Mouse (Mus musculus) frontal cortex, postnatal 14 days (tissue): ENCODE measurements at regions not wholly inside any gene's neighbourhood (a gene's known extent, or its start where the extent isn't known, plus 50 kb on each side); places are given as distances from the start of the nearest gene placed in this dataset.

Source experiments
- DNase-seq, 2 experiments: peaks; one replicate each; pipeline ENCODE4 v3.0.0; 2022; ENCODE audit warnings: low spot score in 2 of 2

DNA sequence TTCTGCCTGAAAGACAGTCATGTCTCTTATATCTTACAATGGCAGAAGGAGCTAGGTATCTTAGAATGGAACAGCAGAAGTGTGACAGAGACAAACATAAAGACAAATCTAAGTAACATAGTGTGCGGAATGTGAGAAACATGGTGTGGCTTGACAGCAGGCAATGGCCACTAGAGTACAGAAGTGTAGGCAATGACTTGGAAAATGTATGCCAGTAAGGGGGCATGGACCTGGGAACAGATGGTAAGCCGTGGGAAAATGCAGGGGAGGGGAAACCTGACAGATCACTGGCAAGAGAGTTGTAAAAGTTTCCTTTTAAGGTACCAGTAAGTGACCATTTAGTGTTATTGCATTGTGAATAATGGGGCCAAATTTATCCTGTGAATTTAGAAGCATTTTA, 1238.0 kb upstream of the Slc7a12 start:
- DNase-seq: peak in 1 of 2 experiments; percentile 14

GRCm38 (mm10) chr3:13247537-13247936, 1233.0 kb upstream of the Slc7a12 start:
- no peak for DNase-seq

DNA sequence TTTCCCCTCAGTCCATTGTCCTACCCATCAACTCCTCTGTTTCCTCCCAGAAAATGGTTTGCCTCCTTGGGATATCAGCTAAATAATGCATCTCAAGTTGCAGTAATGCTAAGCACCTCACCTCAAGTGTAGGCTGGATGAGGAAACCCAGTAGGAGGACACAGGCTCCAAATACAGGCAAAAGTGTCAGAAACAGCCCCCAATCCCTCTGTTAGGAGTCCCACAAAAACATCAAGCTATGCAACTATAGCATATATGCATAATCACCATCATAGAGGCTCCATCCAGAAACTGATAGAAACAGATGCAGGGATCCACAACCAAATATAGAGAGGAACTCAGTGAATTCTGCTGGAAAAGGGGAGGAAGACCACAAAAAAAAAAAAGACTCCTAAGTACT, 1231.7 kb upstream of the Slc7a12 start:
- no peak for DNase-seq

DNA sequence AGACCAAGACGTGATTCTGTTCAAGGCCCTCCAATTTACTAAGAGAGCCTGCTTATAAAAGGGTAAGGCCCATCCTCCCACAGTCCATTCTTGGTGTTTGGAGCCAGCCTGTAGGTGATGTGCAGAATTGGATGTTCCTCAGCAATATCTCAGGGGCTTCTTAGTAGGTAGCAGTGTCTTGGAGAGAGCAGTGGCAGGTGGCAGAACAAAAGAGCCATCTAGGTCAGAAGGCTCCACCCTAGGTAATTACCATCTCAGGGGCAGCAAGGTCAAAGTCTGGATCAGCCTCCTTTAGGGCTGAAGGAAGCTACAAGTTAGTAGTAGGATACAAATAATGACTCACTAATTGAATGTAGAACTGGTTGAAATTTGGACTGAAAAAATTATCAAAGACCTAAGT, 1229.8 kb upstream of the Slc7a12 start:
- DNase-seq: no peak

DNA sequence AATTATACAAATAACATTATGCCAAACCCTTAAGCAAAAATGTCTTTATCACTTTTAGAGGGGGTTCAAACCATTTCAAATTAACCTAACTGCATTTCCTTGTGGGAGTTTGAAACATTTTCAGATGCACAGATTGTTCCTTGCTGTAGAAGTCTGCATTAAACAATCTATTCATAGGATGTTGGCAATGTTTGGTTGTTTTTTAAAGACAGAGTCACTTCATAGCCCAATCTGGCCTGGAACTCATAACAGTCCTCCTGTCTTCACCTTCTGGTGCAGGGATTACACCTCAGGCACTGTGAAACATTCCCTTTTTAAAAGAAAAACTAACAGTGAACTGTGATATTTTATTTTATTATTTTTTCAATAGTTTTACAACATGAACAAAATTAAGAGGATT, 1226.4 kb upstream of the Slc7a12 start:
- DNase-seq: no peak
